Mouse (Mus musculus) CH12.LX (cell line): Measurements from ENCODE around the gene Styxl1. TPM values are rescaled to one million over a fixed set of nuclear protein-coding genes. Genes with fewer than 3 reads are reported as not detected.
A peak's percentile ranks its signal among the peaks of the same experiment; 100 is the strongest.

ENCODE experiments used
- DNase-seq: peaks from one replicate; pipeline ENCODE4 v3.0.0-alpha.2; 2013; ENCODE audit errors: extremely low read depth
- H3K27ac ChIP-seq: 2 replicates; pipeline ENCODE4 v1.5.1; 2012; ENCODE audit warnings: low read depth, mild to moderate bottlenecking, control low read depth, moderate library complexity; ENCODE audit not compliant: insufficient read depth
- H3K27me3 ChIP-seq: replicated peaks from 2 replicates; pipeline ENCODE3; 2012; ENCODE audit warnings: inconsistent platforms
- H3K36me3 ChIP-seq, 2 experiments: replicated peaks in 1 of 2; 2 replicates each; pipeline versions ENCODE3 to v1.6.1; 2012; ENCODE audit warnings: inconsistent platforms in 1 of 2, low read length in 1 of 2, mild to moderate bottlenecking in 1 of 2, mixed read lengths in 1 of 2, moderate library complexity in 1 of 2; ENCODE audit not compliant: control insufficient read depth in 1 of 2, insufficient read depth in 1 of 2
- H3K4me1 ChIP-seq, 2 experiments: 2 replicates each; pipeline ENCODE4 v1.6.1; 2012; ENCODE audit warnings: inconsistent platforms in 1 of 2, moderate library complexity in 1 of 2; ENCODE audit not compliant: insufficient read depth in 2 of 2, control insufficient read depth in 1 of 2
- H3K4me2 ChIP-seq: 2 replicates; pipeline ENCODE4 v1.6.1; 2012; ENCODE audit warnings: low read depth, mild to moderate bottlenecking, control low read depth; ENCODE audit not compliant: poor library complexity, insufficient read depth, severe bottlenecking
- H3K4me3 ChIP-seq, 3 experiments: fragments of 150-350 bp in 1 of 3; sonication (generic) in 1 of 3; replicated peaks in 1 of 3; 2 replicates each; pipeline versions ENCODE3 to v1.5.1; 2011 to 2012; ENCODE audit warnings: low read depth in 2 of 3, low read length in 2 of 3, mild to moderate bottlenecking in 2 of 3, moderate library complexity in 2 of 3, control low read depth in 1 of 3, improper control_type of control experiment in 1 of 3, inconsistent platforms in 1 of 3, mixed read lengths in 1 of 3; ENCODE audit not compliant: poor library complexity in 1 of 3
- H3K79me2 ChIP-seq: replicated peaks from 2 replicates; pipeline ENCODE4 v1.6.1; 2012; ENCODE audit warnings: mild to moderate bottlenecking, moderate library complexity; ENCODE audit not compliant: control insufficient read depth, poor library complexity, insufficient read depth, severe bottlenecking; ENCODE audit errors: extremely low read depth
- H3K9ac ChIP-seq: 2 replicates; pipeline ENCODE4 v1.6.1; 2012; ENCODE audit warnings: low read depth, mild to moderate bottlenecking, control low read depth, moderate library complexity; ENCODE audit not compliant: insufficient read depth
- H3K9me3 ChIP-seq: replicated peaks from 2 replicates; pipeline ENCODE3; 2012; ENCODE audit warnings: low read length, inconsistent platforms, mixed read lengths
- BHLHE40 ChIP-seq: IDR thresholded peaks from 2 replicates; pipeline ENCODE4 v1.6.1; 2011; ENCODE audit warnings: mild to moderate bottlenecking, low read depth, low read length, improper control_type of control experiment
- CHD1 ChIP-seq: IDR thresholded peaks from 2 replicates; pipeline ENCODE4 v1.6.1; 2012; ENCODE audit warnings: low read depth, low read length, improper control_type of control experiment, inconsistent platforms
- CHD2 ChIP-seq: IDR thresholded peaks from 2 replicates; pipeline ENCODE4 v1.6.1; 2011; ENCODE audit warnings: low read length, improper control_type of control experiment
- CTCF ChIP-seq, 2 experiments: IDR thresholded peaks in 1 of 2; conservative IDR thresholded peaks in 1 of 2; 2 replicates each; pipeline ENCODE4 v1.5.1; 2011 to 2012; ENCODE audit warnings: low read depth in 2 of 2, low read length in 2 of 2, improper control_type of control experiment in 1 of 2, inconsistent platforms in 1 of 2, mild to moderate bottlenecking in 1 of 2, moderate library complexity in 1 of 2
- E2F4 ChIP-seq: IDR thresholded peaks from 2 replicates; pipeline ENCODE4 v1.6.1; 2011; ENCODE audit warnings: low read depth, low read length, improper control_type of control experiment; ENCODE audit not compliant: insufficient replicate concordance
- EP300 ChIP-seq: IDR thresholded peaks from 2 replicates; pipeline ENCODE4 v1.6.1; 2011; ENCODE audit warnings: low read length, improper control_type of control experiment
- ETS1 ChIP-seq: conservative IDR thresholded peaks from 2 replicates; pipeline ENCODE4 v1.6.1; 2012; ENCODE audit warnings: low read depth, mild to moderate bottlenecking, inconsistent platforms, low read length, improper control_type of control experiment, moderate library complexity
- GABPA ChIP-seq: IDR thresholded peaks from 2 replicates; pipeline ENCODE4 v1.6.1; 2012; ENCODE audit warnings: low read depth, low read length, improper control_type of control experiment, inconsistent platforms; ENCODE audit not compliant: insufficient replicate concordance
- KAT2A ChIP-seq: IDR thresholded peaks from 2 replicates; pipeline ENCODE4 v1.6.1; 2012; ENCODE audit warnings: low read length, improper control_type of control experiment, inconsistent platforms; ENCODE audit not compliant: insufficient replicate concordance
- MAFK ChIP-seq: IDR thresholded peaks from 2 replicates; pipeline ENCODE4 v1.6.1; 2011; ENCODE audit warnings: low read length, improper control_type of control experiment; ENCODE audit not compliant: insufficient replicate concordance
- MAZ ChIP-seq: IDR thresholded peaks from 2 replicates; pipeline ENCODE4 v1.6.1; 2012; ENCODE audit warnings: low read depth, mild to moderate bottlenecking, inconsistent platforms, low read length, improper control_type of control experiment, moderate library complexity
- MEF2A ChIP-seq: IDR thresholded peaks from 2 replicates; pipeline ENCODE4 v1.6.1; 2014; ENCODE audit warnings: low read depth, mild to moderate bottlenecking, inconsistent platforms, low read length, improper control_type of control experiment, borderline replicate concordance
- MXI1 ChIP-seq: IDR thresholded peaks from 2 replicates; pipeline ENCODE4 v1.6.1; 2011; ENCODE audit warnings: mild to moderate bottlenecking, low read depth, low read length, improper control_type of control experiment
- MYC ChIP-seq: IDR thresholded peaks from 2 replicates; pipeline ENCODE4 v1.6.1; 2011; ENCODE audit warnings: low read depth, mild to moderate bottlenecking, improper control_type of control experiment, low read length
- NELFE ChIP-seq: IDR thresholded peaks from 2 replicates; pipeline ENCODE4 v1.6.1; 2011; ENCODE audit warnings: low read depth, low read length, improper control_type of control experiment
- NRF1 ChIP-seq: IDR thresholded peaks from 2 replicates; pipeline ENCODE4 v1.6.1; 2014; ENCODE audit warnings: low read depth, mild to moderate bottlenecking, inconsistent platforms, low read length, improper control_type of control experiment, moderate library complexity
- POLR2A ChIP-seq: IDR thresholded peaks from 2 replicates; pipeline ENCODE4 v1.6.1; 2011; ENCODE audit warnings: low read depth, mild to moderate bottlenecking, improper control_type of control experiment, low read length
- RAD21 ChIP-seq: IDR thresholded peaks from 2 replicates; pipeline ENCODE4 v1.6.1; 2011; ENCODE audit warnings: low read depth, mild to moderate bottlenecking, low read length, improper control_type of control experiment, moderate library complexity
- RCOR1 ChIP-seq: conservative IDR thresholded peaks from 2 replicates; pipeline ENCODE4 v1.6.1; 2012; ENCODE audit warnings: low read depth, mild to moderate bottlenecking, inconsistent platforms, low read length, improper control_type of control experiment
- SIN3A ChIP-seq: IDR thresholded peaks from 2 replicates; pipeline ENCODE4 v1.6.1; 2012; ENCODE audit warnings: low read length, improper control_type of control experiment, inconsistent platforms
- SMC3 ChIP-seq: IDR thresholded peaks from 2 replicates; pipeline ENCODE4 v1.6.1; 2011; ENCODE audit warnings: low read depth, low read length, improper control_type of control experiment
- TCF12 ChIP-seq: IDR thresholded peaks from 2 replicates; pipeline ENCODE4 v1.6.1; 2014; ENCODE audit warnings: low read depth, mild to moderate bottlenecking, inconsistent platforms, low read length, improper control_type of control experiment
- UBTF ChIP-seq: IDR thresholded peaks from 2 replicates; pipeline ENCODE4 v1.6.1; 2012; ENCODE audit warnings: low read depth, mild to moderate bottlenecking, inconsistent platforms, low read length, improper control_type of control experiment, moderate library complexity
- ZC3H11A ChIP-seq: IDR thresholded peaks from 2 replicates; pipeline ENCODE4 v1.6.1; 2012; ENCODE audit warnings: low read depth, mild to moderate bottlenecking, inconsistent platforms, low read length, improper control_type of control experiment
- ZKSCAN1 ChIP-seq: IDR thresholded peaks from 2 replicates; pipeline ENCODE4 v1.6.1; 2012; ENCODE audit warnings: low read depth, inconsistent platforms, low read length, improper control_type of control experiment, borderline replicate concordance
- ZMIZ1 ChIP-seq: IDR thresholded peaks from 2 replicates; pipeline ENCODE4 v1.6.1; 2012; ENCODE audit warnings: low read depth, mild to moderate bottlenecking, inconsistent platforms, low read length, improper control_type of control experiment
- ZNF384 ChIP-seq: IDR thresholded peaks from 2 replicates; pipeline ENCODE4 v1.6.1; 2012; ENCODE audit warnings: low read depth, low read length, improper control_type of control experiment, inconsistent platforms
- dilution Hi-C: fragments of 300-500 bp; cut with MboI; formaldehyde crosslinking; loops from 2 replicates; pipeline ENCODE4 v1.14.3; 2020; ENCODE audit warnings: low sequenced_read_pairs; ENCODE audit not compliant: extremely low pct_unique_long_range_greater_than_20kb, extremely low pct_ligation_motif_present
- in situ Hi-C: fragments of 300-500 bp; cut with MboI; formaldehyde crosslinking; loops from 3 replicates; pipeline ENCODE4 v1.14.3; 2019; ENCODE audit warnings: low sequenced_read_pairs, low pct_ligation_motif_present, low pct_unique_long_range_greater_than_20kb, mixed read lengths
- polyA plus RNA-seq: library from polyadenylated mRNA; unstranded; fragments of >175 nt; gene quantifications from 2 replicates; pipeline ENCODE4 v1.2.1, GENCODE M21; 2012; ENCODE audit warnings: low read depth; ENCODE audit not compliant: insufficient read length
- total RNA-seq, 2 experiments: library from RNA; depleted of rRNA; stranded (reverse); fragments of 300-350 nt in 1 of 2; fragments of >200 nt in 1 of 2; gene quantifications; 2 replicates each; pipeline ENCODE4 v1.2.3; 2012 to 2014

Gene Styxl1
- total and polyA plus RNA-seq, 3 experiments = not detected

DNA sequence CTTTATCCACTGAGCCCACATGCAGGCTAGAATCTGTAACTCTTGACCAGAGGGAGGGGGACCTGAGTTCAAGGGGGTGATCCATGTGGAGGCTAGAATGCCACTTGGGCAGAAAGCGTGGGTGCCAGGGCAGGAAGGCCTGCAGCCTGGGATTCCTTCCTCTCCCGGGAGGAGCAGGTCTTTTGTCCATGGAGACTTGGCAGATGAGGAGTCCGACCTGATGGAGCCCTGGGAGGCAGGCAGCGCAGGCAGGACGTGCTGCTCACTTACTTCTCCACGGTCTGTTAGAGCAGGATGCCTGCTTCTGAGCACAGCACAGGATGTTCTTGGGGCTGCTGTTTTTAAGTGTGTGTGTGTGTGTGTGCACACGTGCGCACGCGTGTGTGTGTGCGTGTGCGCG lies 71.1 kb downstream of the Styxl1 start:
- Histone ChIP-seq H3K9ac (no peak overlapping the region), H3K27ac (peak overlapping the region; percentile 64), H3K36me3 (peaks cover 16 to 62% of the 10 kb centered on the region in 2 experiments), H3K4me1 (peaks cover 27 to 66% of the 10 kb centered on the region in 2 experiments), H3K4me3 (peak overlapping the region in 1 of 3 experiments; percentile 6), H3K27me3 (no peaks in the 10 kb centered on the region), H3K79me2 (peaks cover 4% of the 10 kb centered on the region; the same call in 1 of the 2 replicates), H3K4me2 (no peak overlapping the region), H3K9me3 (peaks cover 21% of the 10 kb centered on the region)
- TF ChIP-seq SIN3A (no peak), RAD21 (no peak), MAZ (no peak), POLR2A (no peak), GABPA (no peak), NRF1 (no peak), EP300 (no peak), ZC3H11A (no peak), MEF2A (no peak), CHD2 (no peak)
- dilution Hi-C loops = no loop called here
- no peak for DNase-seq
- in situ Hi-C loops = no loop called here

GRCm38 (mm10) chr5:135705383-135705782 lies 72.8 kb downstream of the Styxl1 start:
- in situ Hi-C loops = no loop called here
- no peak for TF ChIP-seq ZMIZ1
- no peak for TF ChIP-seq SIN3A
- no peak for TF ChIP-seq KAT2A
- TF ChIP-seq MXI1 = no peak
- TF ChIP-seq TCF12 = no peak
- no peak for TF ChIP-seq SMC3
- no peak for TF ChIP-seq UBTF
- no peak for TF ChIP-seq ZKSCAN1
- TF ChIP-seq ZC3H11A = no peak
- no peak for TF ChIP-seq ZNF384
- TF ChIP-seq RCOR1 = no peak
- TF ChIP-seq E2F4 = no peak
- no peak for TF ChIP-seq MAFK
- no peak for TF ChIP-seq CHD1
- no peak for TF ChIP-seq NELFE
- TF ChIP-seq MEF2A = no peak
- no peak for TF ChIP-seq BHLHE40
- no peak for TF ChIP-seq ETS1
- no peak for TF ChIP-seq CTCF (conservative IDR thresholded peaks at IDR 0.05 in 1 of 2, IDR thresholded peaks at IDR 0.05 in 1 of 2; ENCODE audit: low read depth in 2 of 2, low read length in 2 of 2)
- TF ChIP-seq MYC = no peak

More at GRCm38 (mm10) chr5:135705383-135705782, 72.8 kb downstream of the Styxl1 start:
- Histone ChIP-seq H3K4me1 (peaks cover 14 to 50% of the 10 kb centered on the region in 2 experiments), H3K27ac (no peak overlapping the region), H3K9ac (no peak overlapping the region), H3K4me3 (no peak overlapping the region), H3K79me2 (no peaks in the 10 kb centered on the region), H3K27me3 (no peaks in the 10 kb centered on the region), H3K4me2 (no peak overlapping the region), H3K36me3 (peaks cover 26 to 73% of the 10 kb centered on the region in 2 experiments), H3K9me3 (peaks cover 30% of the 10 kb centered on the region)
- dilution Hi-C loops = no loop called here
- DNase-seq = no peak
